Comparison of ENCODE assay signal across 8 mouse cellular contexts in genomic region chr2:49572111-49572642, GRCm38 (mm10). TPM values are rescaled to one million over a fixed set of nuclear protein-coding genes. Genes with fewer than 3 reads are reported as not detected.
A peak's percentile ranks its signal among the peaks of the same experiment; 100 is the strongest.
DNase-seq lines count a peak whose midpoint lies in the region; ATAC-seq and TF ChIP-seq lines count a peak whose summit lies in the region.

No protein-coding gene starts in this region.

- no peaks in the 10 kb centered on the region for H3K9me3 ChIP-seq in embryonic facial prominence, embryonic 13.5 days
- H3K9me3 ChIP-seq in hindbrain, postnatal 0 days (ENCODE audit: low read length), result no peaks in the 10 kb centered on the region
- H3K9me3 ChIP-seq in midbrain, embryonic 12.5 days, result no peaks in the 10 kb centered on the region

- H3K4me2 ChIP-seq in embryonic facial prominence, embryonic 13.5 days, result peak overlapping the region; percentile 49
- H3K4me2 ChIP-seq in hindbrain, postnatal 0 days (ENCODE audit: low read depth, low read length), result peak overlapping the region; percentile 30
- H3K4me2 ChIP-seq in midbrain, embryonic 12.5 days (replicated peaks), result peak overlapping the region; percentile 38

- ATAC-seq in embryonic facial prominence, embryonic 13.5 days (ENCODE audit: insufficient number of reproducible peaks, insufficient read depth, low FRiP score, low TSS enrichment, low read depth), result no peak
- ATAC-seq in hindbrain, postnatal 0 days, result peak; percentile 61
- ATAC-seq in midbrain, embryonic 12.5 days (ENCODE audit: low FRiP score, low read depth), result peak; percentile 59

- peak overlapping the region; percentile 12; the same call in 1 of the 2 replicates for H3K4me3 ChIP-seq in cortical plate, adult 2 months (ENCODE audit: insufficient read depth, low read length)
- H3K4me3 ChIP-seq in embryonic facial prominence, embryonic 13.5 days, result peak overlapping the region; percentile 15; the same call in 1 of the 2 replicates
- H3K4me3 ChIP-seq in hindbrain, postnatal 0 days (ENCODE audit: low read length), result no peak overlapping the region
- H3K4me3 ChIP-seq in midbrain, embryonic 12.5 days, result no peak overlapping the region

- 0 out of 2 replicates have a peak overlapping the region, but pooled peaks have one; percentile 40 for H3K9ac ChIP-seq in embryonic facial prominence, embryonic 13.5 days
- H3K9ac ChIP-seq in hindbrain, postnatal 0 days (replicated peaks; ENCODE audit: low read length), result no peak overlapping the region
- H3K9ac ChIP-seq in midbrain, embryonic 12.5 days (replicated peaks), result no peak overlapping the region

- peak; percentile 64 for DNase-seq in hindbrain, postnatal 0 days (ENCODE audit: low spot score)
- DNase-seq in urinary bladder, adult 2 months (ENCODE audit: low spot score), result no peak
- DNase-seq in heart, adult 8-10 months (ENCODE audit: low spot score), result no peak
- no peak for DNase-seq in heart, postnatal 10 days
- DNase-seq in heart, postnatal 36 days, result no peak

- no peak for TF ChIP-seq CTCF in cortical plate, adult 2 months (IDR thresholded peaks at IDR 0.05; ENCODE audit: extremely low read depth, insufficient read depth, low read length)
- no peak for TF ChIP-seq CTCF in hindbrain, postnatal 0 days (IDR thresholded peaks at IDR 0.05; ENCODE audit: low read depth)

- WGBS in embryonic facial prominence, embryonic 13.5 days, result 34% methylated on average over 12 of the region's 12 CpGs
- 53% methylated on average over 12 of the region's 12 CpGs for WGBS in hindbrain, postnatal 0 days
- WGBS in midbrain, embryonic 12.5 days, result 45% methylated on average over 12 of the region's 12 CpGs

- no peaks in the 10 kb centered on the region for H3K36me3 ChIP-seq in embryonic facial prominence, embryonic 13.5 days
- H3K36me3 ChIP-seq in hindbrain, postnatal 0 days (ENCODE audit: insufficient read depth, low read length), result no peaks in the 10 kb centered on the region
- H3K36me3 ChIP-seq in midbrain, embryonic 12.5 days, result no peaks in the 10 kb centered on the region

- intact Hi-C loops in heart, postnatal 10 days (cut with DNase I), result no loop called here
- intact Hi-C loops in heart, postnatal 36 days (cut with DNase I), result no loop called here

- H3K27ac ChIP-seq in cortical plate, adult 2 months (ENCODE audit: insufficient read depth, low read length), result peak overlapping the region; percentile 42; the same call in 1 of the 2 replicates
- no peak overlapping the region; the same call in 1 of the 2 replicates for H3K27ac ChIP-seq in embryonic facial prominence, embryonic 13.5 days
- peak overlapping the region; percentile 37; the same call in 1 of the 2 replicates for H3K27ac ChIP-seq in hindbrain, postnatal 0 days
- peak overlapping the region; percentile 66 for H3K27ac ChIP-seq in midbrain, embryonic 12.5 days (replicated peaks)

- peaks cover 8% of the 10 kb centered on the region for H3K4me1 ChIP-seq in cortical plate, adult 2 months (ENCODE audit: control insufficient read depth, insufficient read depth, low read length)
- peaks cover 42% of the 10 kb centered on the region for H3K4me1 ChIP-seq in embryonic facial prominence, embryonic 13.5 days
- 0 out of 2 replicates have a peak, but pooled peaks cover 3% of the 10 kb centered on the region for H3K4me1 ChIP-seq in hindbrain, postnatal 0 days (ENCODE audit: insufficient read depth, low read length)
- peaks cover 37% of the 10 kb centered on the region for H3K4me1 ChIP-seq in midbrain, embryonic 12.5 days

- H3K27me3 ChIP-seq in embryonic facial prominence, embryonic 13.5 days, result no peaks in the 10 kb centered on the region
- H3K27me3 ChIP-seq in hindbrain, postnatal 0 days (ENCODE audit: insufficient read depth, low read length), result no peaks in the 10 kb centered on the region
- no peaks in the 10 kb centered on the region for H3K27me3 ChIP-seq in midbrain, embryonic 12.5 days

- peak; percentile 64; the same call in 1 of the 2 replicates for TF ChIP-seq POLR2A in cortical plate, adult 2 months (IDR thresholded peaks at IDR 0.05; ENCODE audit: extremely low read depth, insufficient read depth, low read length)

RNA-seq across cellular contexts. Expression of gene Kif5c, which starts 46.9 kb away (rescaled TPM):
- polyA plus RNA-seq in cortical plate, adult 2 months (2012; rRNA removed), result 408 and 495 TPM in 2 replicates
- 9.0 and 10.1 TPM in 2 replicates for polyA plus RNA-seq in embryonic facial prominence, embryonic 13.5 days (2015; fragmentation: Nextera tagmentation; extraction: Ambion mirVana)
- 262 and 290 TPM in 2 replicates for total RNA-seq in hindbrain, postnatal 0 days (2014; rRNA removed)
- 145 and 151 TPM in 2 replicates for polyA plus RNA-seq in hindbrain, postnatal 0 days (2015; fragmentation: Nextera tagmentation; extraction: Ambion mirVana)
- 131 and 149 TPM in 2 replicates for polyA plus RNA-seq in midbrain, embryonic 12.5 days (2016; fragmentation: Nextera tagmentation; extraction: Ambion mirVana)
- polyA plus RNA-seq in urinary bladder, adult 2 months (2012; rRNA removed), result 2.7 and 3.4 TPM in 2 replicates
- 1 to 10 TPM; 1.1 to 1.5 (median 1.3) TPM for total RNA-seq in heart, adult 8-10 months (2022)
- under 1 TPM; 0.74 to 0.89 TPM for total RNA-seq in heart, postnatal 10 days (2021)
- 1 to 10 TPM in 1 of 2 experiments, under 1 TPM in 1; 0.24 to 1.1 TPM for total RNA-seq in heart, postnatal 36 days (2021)

Comparison
In these comparisons a context has a peak if more than half of its experiments do, and no peak if none do; other contexts are left out.
1. H3K4me3 ChIP-seq: peak in cortical plate, adult 2 months (single experiment) and embryonic facial prominence, embryonic 13.5 days (single experiment); none in hindbrain, postnatal 0 days (single experiment) and midbrain, embryonic 12.5 days (single experiment).
2. RNA of gene Kif5c, which starts 46.9 kb away (polyA plus RNA-seq): 408 to 495 TPM in cortical plate, adult 2 months, 145 to 151 TPM in hindbrain, postnatal 0 days and 131 to 149 TPM in midbrain, embryonic 12.5 days; 9.0 to 10.1 TPM in embryonic facial prominence, embryonic 13.5 days and 2.7 to 3.4 TPM in urinary bladder, adult 2 months; every median in the first group is over 10 times any median in the second.
3. Peak in every context shown above with its lines, with median percentiles within 50 percentile points of each other: H3K4me2 ChIP-seq.